Mouse (Mus musculus): ENCODE measurements at regions not wholly inside any gene's neighbourhood (a gene's known extent, or its start where the extent isn't known, plus 50 kb on each side); places are given as distances from the start of the nearest gene placed in this dataset.

- no peaks in the 10 kb centered on the region for H3K79me2 ChIP-seq (replicated peaks; ENCODE audit: control insufficient read depth, extremely low read depth, insufficient read depth, poor library complexity, severe bottlenecking)
- in situ Hi-C loops (cut with MboI; ENCODE audit: low pct_ligation_motif_present, low pct_unique_long_range_greater_than_20kb, low sequenced_read_pairs) (no loop called here), dilution Hi-C loops (cut with MboI; ENCODE audit: extremely low pct_ligation_motif_present, extremely low pct_unique_long_range_greater_than_20kb, low sequenced_read_pairs) (no loop called here)
- no peaks in the 10 kb centered on the region for H3K9me3 ChIP-seq (replicated peaks; ENCODE audit: low read length)
- no peaks in the 10 kb centered on the region for H3K36me3 ChIP-seq (replicated peaks in 1 of 2; ENCODE audit: control insufficient read depth in 1 of 2, insufficient read depth in 1 of 2, low read length in 1 of 2)
- no peaks in the 10 kb centered on the region for H3K4me1 ChIP-seq (ENCODE audit: control insufficient read depth in 1 of 2, insufficient read depth in 2 of 2)
- H3K27ac ChIP-seq (ENCODE audit: insufficient read depth, low read depth), result no peak overlapping the region
- DNase-seq (ENCODE audit: extremely low read depth), result no peak
- H3K9ac ChIP-seq (ENCODE audit: insufficient read depth, low read depth), result no peak overlapping the region
- no peak overlapping the region for H3K4me3 ChIP-seq (replicated peaks in 1 of 3; ENCODE audit: low read depth in 2 of 3, low read length in 2 of 3, poor library complexity in 1 of 3)
- TF ChIP-seq MEF2A (IDR thresholded peaks at IDR 0.05; ENCODE audit: borderline replicate concordance, low read depth, low read length) (no peak), SMC3 (IDR thresholded peaks at IDR 0.05; ENCODE audit: low read depth, low read length) (no peak)
- no peak overlapping the region for H3K4me2 ChIP-seq (ENCODE audit: insufficient read depth, low read depth, poor library complexity, severe bottlenecking)
- peaks cover 47% of the 10 kb centered on the region for H3K27me3 ChIP-seq (replicated peaks)
Observed at GRCm38 (mm10) chr4:131118586-131118985, 174.4 kb downstream of the Matn1 start.

- no peak overlapping the region for H3K4me3 ChIP-seq (replicated peaks in 1 of 3; ENCODE audit: low read depth in 2 of 3, low read length in 2 of 3, poor library complexity in 1 of 3)
- H3K79me2 ChIP-seq (replicated peaks; ENCODE audit: control insufficient read depth, extremely low read depth, insufficient read depth, poor library complexity, severe bottlenecking), result no peaks in the 10 kb centered on the region
- H3K9ac ChIP-seq (ENCODE audit: insufficient read depth, low read depth), result no peak overlapping the region
- TF ChIP-seq CTCF (conservative IDR thresholded peaks at IDR 0.05 in 1 of 2, IDR thresholded peaks at IDR 0.05 in 1 of 2; ENCODE audit: low read depth in 2 of 2, low read length in 2 of 2), result no peak
- no peak for TF ChIP-seq POLR2A (IDR thresholded peaks at IDR 0.05; ENCODE audit: low read depth, low read length)
- TF ChIP-seq USF2 (conservative IDR thresholded peaks at IDR 0.05; ENCODE audit: low read depth, low read length), result no peak
- no peak for TF ChIP-seq PAX5 (IDR thresholded peaks at IDR 0.05; ENCODE audit: low read length)
- no peak for TF ChIP-seq ZC3H11A (IDR thresholded peaks at IDR 0.05; ENCODE audit: low read depth, low read length)
- no peak for TF ChIP-seq NELFE (IDR thresholded peaks at IDR 0.05; ENCODE audit: low read depth, low read length)
- no peak for TF ChIP-seq TBP (conservative IDR thresholded peaks at IDR 0.05; ENCODE audit: low read depth, low read length)
- TF ChIP-seq JUN (IDR thresholded peaks at IDR 0.05; ENCODE audit: insufficient read depth, low read depth, low read length), result no peak
- TF ChIP-seq ZKSCAN1 (IDR thresholded peaks at IDR 0.05; ENCODE audit: borderline replicate concordance, low read depth, low read length), result no peak
- TF ChIP-seq HCFC1 (IDR thresholded peaks at IDR 0.05; ENCODE audit: low read depth, low read length), result no peak
- no peak for TF ChIP-seq ELF1 (IDR thresholded peaks at IDR 0.05; ENCODE audit: low read depth, low read length)
- no peak for TF ChIP-seq GABPA (IDR thresholded peaks at IDR 0.05; ENCODE audit: insufficient replicate concordance, low read depth, low read length)
- no peak for TF ChIP-seq TCF12 (IDR thresholded peaks at IDR 0.05; ENCODE audit: low read depth, low read length)
- H3K36me3 ChIP-seq (replicated peaks in 1 of 2; ENCODE audit: control insufficient read depth in 1 of 2, insufficient read depth in 1 of 2, low read length in 1 of 2), result no peaks in the 10 kb centered on the region
- H3K9me3 ChIP-seq (replicated peaks; ENCODE audit: low read length), result no peaks in the 10 kb centered on the region
- no peak overlapping the region for H3K27ac ChIP-seq (ENCODE audit: insufficient read depth, low read depth)
- in situ Hi-C loops (cut with MboI; ENCODE audit: low pct_ligation_motif_present, low pct_unique_long_range_greater_than_20kb, low sequenced_read_pairs), result no loop called here
- dilution Hi-C loops (cut with MboI; ENCODE audit: extremely low pct_ligation_motif_present, extremely low pct_unique_long_range_greater_than_20kb, low sequenced_read_pairs), result no loop called here
- no peak for DNase-seq (ENCODE audit: extremely low read depth)
- H3K27me3 ChIP-seq (replicated peaks), result peaks cover 56% of the 10 kb centered on the region
- no peak overlapping the region for H3K4me2 ChIP-seq (ENCODE audit: insufficient read depth, low read depth, poor library complexity, severe bottlenecking)
- H3K4me1 ChIP-seq (ENCODE audit: control insufficient read depth in 1 of 2, insufficient read depth in 2 of 2), result no peaks in the 10 kb centered on the region
Observed at GRCm38 (mm10) chr4:131119621-131120020, 175.4 kb downstream of the Matn1 start.

GRCm38 (mm10) chr4:131120680-131121079 lies 176.5 kb downstream of the Matn1 start:
- no peaks in the 10 kb centered on the region for H3K36me3 ChIP-seq (replicated peaks in 1 of 2; ENCODE audit: control insufficient read depth in 1 of 2, insufficient read depth in 1 of 2, low read length in 1 of 2)
- no peak overlapping the region for H3K4me3 ChIP-seq (replicated peaks in 1 of 3; ENCODE audit: low read depth in 2 of 3, low read length in 2 of 3, poor library complexity in 1 of 3)
- no peaks in the 10 kb centered on the region for H3K9me3 ChIP-seq (replicated peaks; ENCODE audit: low read length)
- in situ Hi-C loops (cut with MboI; ENCODE audit: low pct_ligation_motif_present, low pct_unique_long_range_greater_than_20kb, low sequenced_read_pairs), result no loop called here
- H3K9ac ChIP-seq (ENCODE audit: insufficient read depth, low read depth), result no peak overlapping the region
- H3K4me2 ChIP-seq (ENCODE audit: insufficient read depth, low read depth, poor library complexity, severe bottlenecking), result no peak overlapping the region
- H3K27me3 ChIP-seq (replicated peaks), result peaks cover 66% of the 10 kb centered on the region
- dilution Hi-C loops (cut with MboI; ENCODE audit: extremely low pct_ligation_motif_present, extremely low pct_unique_long_range_greater_than_20kb, low sequenced_read_pairs), result no loop called here
- no peaks in the 10 kb centered on the region for H3K79me2 ChIP-seq (replicated peaks; ENCODE audit: control insufficient read depth, extremely low read depth, insufficient read depth, poor library complexity, severe bottlenecking)
- H3K4me1 ChIP-seq (ENCODE audit: control insufficient read depth in 1 of 2, insufficient read depth in 2 of 2), result no peaks in the 10 kb centered on the region
- no peak for DNase-seq (ENCODE audit: extremely low read depth)
- TF ChIP-seq UBTF (IDR thresholded peaks at IDR 0.05; ENCODE audit: low read depth, low read length) (no peak), HCFC1 (IDR thresholded peaks at IDR 0.05; ENCODE audit: low read depth, low read length) (no peak), IRF4 (IDR thresholded peaks at IDR 0.05; ENCODE audit: low read depth, low read length) (no peak), MAFK (IDR thresholded peaks at IDR 0.05; ENCODE audit: insufficient replicate concordance, low read length) (no peak), ZC3H11A (IDR thresholded peaks at IDR 0.05; ENCODE audit: low read depth, low read length) (no peak), GABPA (IDR thresholded peaks at IDR 0.05; ENCODE audit: insufficient replicate concordance, low read depth, low read length) (no peak)
- no peak overlapping the region for H3K27ac ChIP-seq (ENCODE audit: insufficient read depth, low read depth)

Data from CH12.LX (cell line).